Mouse (Mus musculus) thymus, postnatal 25 days (tissue): ENCODE results near the gene Atp5g3.
A peak's percentile ranks its signal among the peaks of the same experiment; 100 is the strongest.
"Not testable (repeated sequence)": the region's sequence is repeated elsewhere in the genome, so short reads cannot be mapped to it uniquely, and the experiment has no call there.

ENCODE experiments used
- DNase-seq: peaks from one replicate; pipeline ENCODE4 v3.0.0; 2022

The Atp5g3 gene

DNA sequence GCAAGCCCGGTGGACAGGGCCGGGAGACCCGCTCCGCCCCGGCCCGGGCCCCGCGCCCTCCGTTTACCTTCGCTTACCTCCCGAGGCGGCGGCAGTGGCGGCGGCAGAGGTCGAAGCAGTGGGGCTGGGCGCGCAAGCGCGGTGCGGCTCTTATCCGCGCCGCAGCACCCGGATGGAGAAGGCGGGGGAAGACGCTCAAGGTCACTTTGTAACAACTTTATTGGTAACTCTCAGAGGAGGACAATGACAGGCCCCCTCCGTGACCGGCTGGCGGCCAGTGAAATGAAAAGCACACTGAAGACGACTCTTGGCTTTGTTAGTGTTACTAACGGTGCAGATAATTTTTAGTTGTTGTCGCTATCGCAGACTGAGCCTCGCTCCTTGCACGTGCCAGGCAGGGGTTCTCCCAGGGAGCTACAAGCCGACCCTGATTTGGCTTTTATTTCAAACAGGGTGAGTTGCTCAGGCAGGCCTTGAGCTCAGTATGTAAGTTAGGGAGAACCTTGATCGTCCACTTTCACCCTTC is at the start of gene Atp5g3:
Atp5g3 (minus strand) TSS at position 152 of the 526 bp plus-strand sequence.
- DNase-seq = peak; percentile 93

DNA sequence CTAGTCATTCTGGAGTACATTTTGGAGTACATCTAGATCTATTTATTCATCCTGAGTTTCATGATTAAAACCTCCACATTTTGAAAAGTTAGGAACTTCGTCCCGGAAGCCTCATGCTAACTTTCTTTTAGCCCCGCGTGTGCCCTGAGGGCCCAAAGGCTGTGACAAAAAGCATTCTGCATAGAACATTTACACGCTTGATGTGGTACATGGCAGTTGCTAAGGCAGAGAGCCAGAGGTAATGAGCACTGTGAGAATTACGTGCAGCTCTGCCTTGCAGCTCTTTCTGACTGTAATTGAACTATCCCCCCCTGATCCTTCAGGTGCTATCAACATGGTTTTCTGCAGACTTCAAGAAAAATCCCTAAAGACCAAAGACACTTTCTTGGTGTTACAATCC is 47.2 kb upstream of the Atp5g3 start:
- DNase-seq = no peak

DNA sequence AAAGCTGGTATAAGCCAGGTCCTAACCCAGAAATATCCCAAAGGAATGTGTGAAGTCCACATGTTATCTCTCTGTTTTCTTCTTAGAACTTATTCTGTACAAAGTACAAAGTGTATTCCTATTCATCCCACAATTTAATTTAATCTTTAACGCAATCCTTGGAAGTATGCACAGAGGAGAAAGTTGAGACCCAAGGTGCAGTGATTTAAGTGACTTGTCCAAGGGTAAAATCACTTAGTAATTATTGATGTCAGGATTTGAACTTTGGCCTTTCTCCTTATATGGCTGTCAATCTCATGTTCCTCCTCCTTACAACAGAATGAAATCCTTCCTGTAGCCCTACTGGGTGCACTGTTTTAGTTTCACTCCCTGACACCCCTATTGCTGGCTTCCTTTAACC is 42.5 kb upstream of the Atp5g3 start:
- no peak for DNase-seq

DNA sequence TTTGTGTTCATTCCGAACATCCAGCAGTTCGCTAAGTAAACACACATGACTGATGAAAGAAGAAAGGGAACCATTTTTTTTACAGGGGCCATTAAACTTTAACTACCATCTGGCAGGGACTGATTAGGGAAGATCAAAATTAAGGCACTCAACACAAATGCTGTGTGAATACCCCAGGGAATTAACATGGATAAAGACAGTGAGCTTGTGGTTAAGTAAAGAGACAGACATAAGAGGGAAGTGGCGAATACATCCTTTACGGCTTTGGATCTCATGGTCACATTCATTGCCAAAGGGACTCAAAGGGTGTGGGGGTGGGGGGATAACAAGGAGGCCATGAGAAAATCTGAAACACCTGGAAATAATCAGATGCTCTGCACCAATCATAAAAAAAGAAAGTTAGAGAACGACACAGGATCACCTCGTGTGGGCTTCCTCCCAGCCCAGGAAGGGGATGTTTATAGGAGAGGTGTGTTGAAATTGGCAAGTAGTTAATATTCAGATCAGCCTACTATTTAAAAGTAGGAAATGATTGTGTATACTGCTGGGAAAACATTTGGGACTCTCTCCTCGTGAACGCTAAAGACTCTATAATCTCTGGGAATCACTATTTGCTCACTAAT is 41.6 kb upstream of the Atp5g3 start:
- DNase-seq = no peak

DNA sequence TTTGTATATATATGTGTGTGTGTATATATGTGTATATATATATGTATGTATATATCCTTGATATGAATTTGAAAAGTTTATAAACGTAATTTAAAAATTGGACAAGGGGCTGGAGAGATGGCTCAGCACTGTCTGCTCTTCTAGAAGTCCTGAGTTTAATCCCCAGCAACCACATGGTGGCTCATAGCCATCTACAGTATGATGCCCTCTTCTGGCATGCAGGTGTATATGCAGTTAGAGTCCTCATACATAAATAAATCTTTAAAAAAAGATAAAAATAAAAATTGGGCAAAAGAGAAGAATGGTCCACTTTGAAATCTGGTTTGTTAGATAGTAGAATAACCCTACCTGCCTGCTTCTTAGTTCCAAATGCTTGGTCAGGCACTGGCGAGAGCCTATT is 36.2 kb upstream of the Atp5g3 start:
- DNase-seq = no peak

DNA sequence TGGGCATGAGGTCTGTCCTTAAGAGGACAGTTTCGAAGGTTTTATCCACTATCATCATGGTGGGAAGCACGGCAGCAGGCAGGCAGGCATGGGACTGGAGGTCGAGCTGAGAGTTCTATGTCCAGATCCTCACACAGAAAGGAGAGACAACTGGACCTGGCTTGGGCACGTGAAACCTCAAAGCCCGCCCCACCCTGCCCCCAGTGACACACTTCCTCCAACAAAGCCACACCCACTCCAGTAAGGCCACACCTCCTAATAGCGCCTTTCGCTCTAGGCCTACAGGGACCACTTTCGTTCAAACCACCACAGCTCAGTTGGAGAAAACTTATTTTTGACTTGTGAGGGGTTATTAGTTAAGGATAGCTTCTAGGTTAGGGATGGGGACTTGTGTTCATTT is 32.6 kb upstream of the Atp5g3 start:
- no peak for DNase-seq

DNA sequence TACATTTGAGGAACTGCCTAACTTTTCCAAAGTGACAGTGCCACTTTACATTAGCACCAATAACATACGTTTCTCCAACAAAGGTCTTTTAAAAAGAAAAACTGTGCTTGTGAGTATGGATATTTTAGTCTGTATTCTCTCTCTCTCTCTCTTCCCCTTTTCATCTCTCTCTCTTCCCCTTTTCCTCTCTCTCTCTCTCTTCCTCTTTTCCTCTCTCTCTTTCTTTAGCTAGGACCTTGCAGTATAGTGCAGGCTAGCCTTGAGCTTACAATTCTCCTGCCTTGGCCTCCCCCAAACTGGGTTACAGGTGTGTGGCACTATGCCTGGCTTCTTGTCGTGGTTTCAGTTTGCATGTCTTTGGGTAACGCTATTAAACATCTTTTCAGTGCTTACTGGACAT is 31.7 kb upstream of the Atp5g3 start:
- no peak for DNase-seq

DNA sequence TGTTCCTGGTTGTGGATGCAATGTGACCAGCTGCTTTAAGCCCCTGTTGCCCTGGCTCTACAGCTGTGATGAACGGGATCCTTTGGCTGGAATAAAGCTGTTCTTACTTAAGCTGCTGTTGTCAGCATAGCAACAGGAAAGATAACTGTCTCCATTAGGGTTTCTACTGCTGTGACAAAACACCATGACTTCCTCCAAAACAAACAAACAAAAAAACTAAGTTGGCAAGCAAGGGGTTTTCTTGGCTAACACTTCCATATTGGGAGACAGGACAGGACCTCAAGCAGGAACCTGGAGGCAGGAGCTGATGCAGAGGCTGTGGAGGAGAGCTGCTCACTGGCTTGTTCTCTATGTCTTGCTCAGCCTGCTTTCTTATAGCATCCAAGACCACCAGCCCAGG is 30.2 kb upstream of the Atp5g3 start:
- no peak for DNase-seq

DNA sequence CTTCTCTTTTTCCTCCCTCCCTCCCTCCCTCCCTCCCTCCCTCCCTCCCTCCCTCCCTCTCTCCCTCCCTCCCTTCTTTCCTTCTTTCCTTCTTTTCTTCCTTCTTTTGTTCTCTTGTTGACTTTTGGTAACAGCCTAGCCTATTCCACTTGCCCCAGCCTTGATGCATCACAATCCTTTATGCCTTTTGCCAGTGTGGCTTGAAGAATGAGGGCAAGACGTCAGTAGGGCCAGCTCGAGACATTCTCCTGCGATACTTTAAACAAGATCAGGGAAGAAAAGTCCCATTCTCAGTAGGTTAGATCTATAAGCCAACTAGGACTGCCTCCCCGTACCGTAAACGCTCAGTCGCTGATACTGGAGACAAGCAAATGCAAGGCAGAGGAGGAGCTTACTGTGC is 29.3 kb upstream of the Atp5g3 start:
- no peak for DNase-seq

DNA sequence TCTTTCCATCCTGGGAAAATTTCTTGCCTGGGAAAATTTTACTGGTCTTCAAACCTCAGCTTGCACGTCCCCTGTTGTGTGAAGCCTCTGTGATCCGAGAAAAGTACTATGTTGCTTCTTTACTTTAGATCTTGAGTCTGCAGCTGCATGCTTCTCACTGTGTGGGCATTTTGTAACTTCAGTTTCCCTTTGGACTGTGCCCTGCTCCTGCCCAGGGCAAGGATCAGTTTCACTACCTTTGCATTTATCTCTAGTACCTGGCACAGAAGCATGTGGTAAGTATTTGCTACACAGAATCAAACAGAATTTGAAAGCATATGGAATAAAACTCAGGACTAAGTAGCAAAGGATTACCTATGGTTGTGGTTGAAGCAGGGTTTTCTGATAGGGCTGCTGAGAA is 27.8 kb upstream of the Atp5g3 start:
- DNase-seq = no peak

DNA sequence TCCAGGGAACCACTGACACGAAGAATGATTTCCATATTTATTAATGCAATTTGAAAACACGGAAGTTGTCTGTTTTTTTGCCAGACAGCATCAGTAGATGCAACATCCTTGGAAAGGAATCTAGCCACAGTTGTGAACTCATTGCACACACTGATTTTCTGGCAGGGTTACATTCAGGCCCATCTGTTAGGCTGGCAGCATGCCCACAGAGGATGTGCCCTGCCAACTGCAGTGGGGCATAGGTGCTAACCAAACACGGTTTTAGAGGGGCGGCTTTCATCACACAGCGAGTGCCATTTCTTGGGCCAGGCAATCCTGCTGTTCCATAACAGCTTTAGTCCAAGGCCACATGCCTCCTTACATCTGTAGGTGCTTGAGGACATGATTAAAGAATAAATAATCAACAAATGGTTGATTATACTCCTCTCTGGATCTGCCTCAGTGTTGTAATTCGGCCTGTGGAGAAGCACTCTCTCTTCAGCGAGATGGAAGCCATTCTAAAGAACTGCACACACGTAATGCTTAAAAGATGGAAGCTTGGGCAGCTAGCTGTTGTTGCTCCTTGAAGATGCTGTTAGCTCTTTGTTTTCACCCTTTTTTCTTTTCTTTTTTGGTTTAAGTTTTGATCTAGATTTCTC is 21.7 kb upstream of the Atp5g3 start:
- no peak for DNase-seq

DNA sequence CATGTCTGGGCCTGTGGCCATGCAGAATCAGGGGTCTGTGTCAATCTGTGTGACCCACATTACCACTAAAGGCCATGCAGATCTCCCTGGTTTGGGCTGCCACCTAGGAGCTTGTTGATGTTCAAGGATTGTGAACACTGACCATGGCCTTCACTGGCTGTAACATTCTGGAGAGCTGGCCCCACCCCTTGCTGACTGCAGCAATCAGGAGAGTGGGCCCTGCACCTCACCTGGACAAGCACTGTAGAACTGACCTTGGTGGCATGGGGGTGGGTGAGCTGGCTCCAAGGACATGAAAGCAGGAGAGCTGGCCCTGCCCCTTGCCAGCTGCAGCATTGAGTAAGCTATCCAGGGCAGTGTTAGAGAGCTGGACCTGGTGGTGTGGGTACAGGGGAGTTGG is 16.6 kb upstream of the Atp5g3 start:
- DNase-seq = no peak

DNA sequence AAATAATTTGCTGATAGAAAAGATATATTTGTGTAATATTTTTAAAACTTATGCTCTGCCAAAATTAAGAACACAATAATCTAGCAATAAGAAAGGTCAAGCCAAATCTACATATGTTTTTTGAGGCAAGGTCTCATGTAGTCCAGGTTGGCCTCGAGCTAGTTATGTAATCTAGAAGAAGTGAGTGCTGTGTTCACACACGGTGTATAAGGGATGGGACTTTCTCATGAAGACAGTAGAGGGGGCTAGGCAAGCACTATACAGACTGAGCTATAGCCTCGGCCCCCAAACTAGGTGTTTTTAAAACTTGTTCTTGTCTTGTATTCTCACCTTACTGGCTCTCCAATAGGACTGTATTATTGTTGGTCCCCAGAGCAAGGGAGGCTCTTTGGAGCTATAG is 14.4 kb upstream of the Atp5g3 start:
- no peak for DNase-seq

DNA sequence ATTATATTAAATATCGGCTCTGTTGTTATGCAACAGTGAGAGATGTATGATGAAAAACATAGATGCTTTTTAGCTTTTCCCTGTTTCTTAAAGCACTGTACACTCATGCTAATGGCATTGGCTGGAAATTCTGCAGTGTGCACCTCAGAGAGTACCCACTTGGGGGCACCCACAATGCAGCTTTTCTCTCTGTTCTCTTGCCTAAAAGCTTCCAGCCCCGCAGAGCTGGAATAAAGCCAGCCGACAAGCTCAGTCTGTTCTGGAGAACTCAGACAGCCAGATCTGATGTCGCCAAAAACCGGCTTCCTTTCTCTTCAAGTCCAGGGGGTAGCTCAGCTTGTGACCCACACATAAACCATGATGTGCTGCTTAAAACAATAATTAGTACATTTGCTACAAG is 14.0 kb upstream of the Atp5g3 start:
- DNase-seq = peak; percentile 8

DNA sequence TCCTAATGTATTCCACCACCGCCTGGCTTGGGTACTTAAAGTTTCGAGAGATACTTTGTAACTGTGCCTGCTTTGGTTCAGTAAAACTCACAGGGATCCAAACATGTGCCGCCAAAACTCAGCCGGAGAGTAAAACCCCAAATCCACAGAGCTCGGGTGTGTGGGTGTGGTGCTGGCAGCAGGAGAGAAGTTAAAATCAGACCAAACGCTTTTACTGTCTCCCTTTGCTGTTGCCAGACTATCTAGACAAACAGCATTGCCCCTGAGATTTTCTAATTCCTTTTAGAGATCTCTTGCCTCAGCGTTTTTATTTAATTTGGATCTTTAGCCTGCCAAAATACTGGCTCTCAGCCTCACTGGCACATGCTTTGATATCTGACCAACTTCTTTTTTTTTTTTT is 8.5 kb upstream of the Atp5g3 start:
- DNase-seq = no peak

DNA sequence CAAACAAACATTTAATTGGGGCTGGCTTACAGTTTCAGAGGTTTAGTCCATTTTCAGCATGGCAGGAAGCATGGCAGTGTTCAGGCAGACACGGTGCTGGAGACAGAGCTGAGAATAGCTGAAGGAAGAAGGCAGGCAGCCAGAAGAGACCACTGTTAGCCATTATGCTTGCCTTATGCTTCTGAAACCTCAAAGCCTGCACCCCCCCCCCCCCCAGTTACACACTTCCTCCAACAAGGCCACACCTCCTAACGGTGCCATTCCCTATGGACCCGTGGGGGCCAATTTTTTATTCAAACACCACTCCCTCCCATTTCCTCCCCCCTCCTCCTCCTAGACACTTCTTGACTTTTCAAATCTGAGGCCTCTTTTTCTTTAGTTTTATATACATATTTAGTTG is 1.1 kb upstream of the Atp5g3 start:
- no peak for DNase-seq

DNA sequence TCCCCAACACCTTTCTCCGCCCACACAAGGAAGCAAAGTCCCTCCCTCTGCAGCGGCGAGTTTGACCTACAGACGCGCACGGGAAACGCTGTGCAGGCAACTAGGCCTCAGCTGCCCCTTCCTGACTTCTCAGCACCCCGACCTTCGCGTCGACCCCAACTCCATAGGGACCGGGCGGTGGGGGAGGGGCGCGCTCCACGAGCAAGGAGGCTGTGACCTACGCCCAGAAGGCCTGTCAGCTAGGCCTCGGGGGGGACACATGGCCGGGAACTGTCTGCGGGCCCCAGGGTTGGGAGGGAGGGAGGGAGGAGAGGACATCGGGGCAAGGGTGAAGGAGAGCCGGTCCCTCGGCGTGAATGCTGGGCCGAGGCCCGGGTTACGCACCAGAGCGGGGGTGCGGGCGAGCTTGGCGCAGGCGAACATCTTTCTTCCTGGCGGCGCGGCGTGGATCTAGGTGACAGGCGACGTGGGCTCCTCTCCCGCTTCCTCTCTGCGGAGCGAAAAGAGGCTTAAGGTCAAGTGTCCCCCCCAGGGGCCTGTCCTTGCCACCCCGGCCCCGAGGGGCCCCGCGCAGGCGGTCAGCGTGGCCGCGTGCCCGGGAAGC is 453 bp downstream of the Atp5g3 start:
- DNase-seq = peak; percentile 56

DNA sequence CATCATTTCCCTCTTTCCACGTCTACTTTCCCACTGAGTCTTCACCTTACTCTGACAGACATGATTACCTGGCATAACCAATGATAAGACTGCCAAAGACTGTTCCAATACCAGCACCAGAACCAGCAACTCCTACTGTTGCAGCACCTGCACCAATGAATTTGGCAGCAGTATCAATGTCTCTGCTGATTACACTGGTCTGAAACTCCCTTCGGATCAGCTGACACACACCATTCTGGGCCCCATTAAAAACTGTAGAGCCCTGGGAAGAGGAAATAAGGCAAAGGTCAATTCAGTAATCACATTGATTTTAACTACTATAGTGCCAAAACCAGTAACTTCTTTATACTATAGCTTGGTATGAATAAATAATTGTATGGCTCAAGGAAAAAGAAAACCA is 2.0 kb downstream of the Atp5g3 start:
- no peak for DNase-seq

DNA sequence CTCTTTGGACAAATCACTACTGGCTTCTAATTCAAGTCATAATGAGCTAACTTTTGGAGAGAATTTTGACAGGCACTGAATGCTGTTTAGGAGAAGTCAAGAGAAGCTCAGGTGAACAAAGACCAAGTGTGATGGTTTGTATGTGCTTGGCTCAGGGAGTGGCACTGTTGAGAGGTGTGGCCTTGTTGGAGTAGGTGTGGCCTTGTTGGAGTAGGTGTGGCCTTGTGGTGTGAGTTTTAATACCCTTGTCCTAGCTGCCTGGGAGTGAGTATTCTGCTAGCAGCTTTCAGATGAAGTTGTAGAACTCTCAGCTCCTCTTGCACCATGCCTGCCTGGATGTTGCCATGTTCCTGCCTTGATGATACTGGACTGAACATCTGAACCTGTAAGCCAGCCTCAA is 6.4 kb downstream of the Atp5g3 start:
- not testable (repeated sequence) for DNase-seq

DNA sequence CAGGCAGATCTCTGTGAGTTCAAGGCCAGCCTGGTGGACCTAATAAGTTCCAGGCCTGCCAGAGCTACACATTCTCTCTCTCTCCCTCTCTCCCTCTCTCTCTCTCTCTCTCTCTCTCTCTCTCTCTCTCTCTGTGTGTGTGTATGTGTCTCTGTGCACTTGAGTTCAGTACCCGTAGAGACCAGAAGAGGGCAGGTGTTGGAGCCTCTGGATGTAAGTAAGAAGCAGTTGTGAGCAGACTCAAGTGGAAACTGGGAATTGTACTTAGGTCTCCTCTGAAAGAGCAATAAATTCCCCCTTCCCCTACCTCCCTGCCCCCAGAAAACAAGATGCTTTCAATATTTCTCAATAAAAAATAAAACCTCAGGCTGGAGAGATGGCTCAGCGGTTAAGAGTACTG is 7.6 kb downstream of the Atp5g3 start:
- no peak for DNase-seq

DNA sequence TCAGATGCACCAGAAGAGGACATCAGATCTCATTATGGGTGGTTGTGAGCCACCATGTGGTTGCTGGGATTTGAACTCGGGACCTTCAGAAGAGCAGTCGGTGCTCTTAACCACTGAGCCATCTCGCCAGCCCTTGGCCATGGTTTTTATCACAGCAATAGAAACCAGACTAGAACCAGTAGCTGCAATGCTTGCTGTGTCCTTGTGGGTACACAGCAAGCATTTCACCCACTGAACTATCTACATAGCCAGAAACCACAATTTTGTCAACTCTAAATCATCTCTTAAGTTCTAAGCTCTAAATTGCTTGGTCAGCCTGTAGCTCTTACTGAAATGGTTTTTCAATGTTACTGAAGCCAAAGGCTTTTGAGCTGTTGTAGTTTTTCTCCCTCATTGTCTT is 8.8 kb downstream of the Atp5g3 start:
- DNase-seq = not testable (repeated sequence)

DNA sequence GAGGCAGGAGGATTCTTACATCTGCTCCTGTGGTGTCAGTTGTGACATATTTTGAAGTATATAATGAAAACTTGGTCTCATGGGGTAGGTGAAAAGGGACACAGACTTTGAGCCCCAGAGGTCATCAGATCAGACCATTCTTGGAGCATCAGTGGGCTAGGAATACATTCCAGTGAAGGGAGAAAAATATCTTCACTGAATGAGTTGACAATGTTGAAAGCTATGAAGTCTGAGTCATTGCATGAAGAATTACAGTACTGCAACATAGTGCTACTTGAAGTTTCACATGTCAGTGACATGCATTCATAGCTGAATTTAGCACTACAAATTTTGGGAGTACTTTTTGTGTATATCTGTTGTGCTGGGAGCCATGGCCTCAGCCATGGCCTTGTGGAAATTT is 10.0 kb downstream of the Atp5g3 start:
- DNase-seq = no peak

DNA sequence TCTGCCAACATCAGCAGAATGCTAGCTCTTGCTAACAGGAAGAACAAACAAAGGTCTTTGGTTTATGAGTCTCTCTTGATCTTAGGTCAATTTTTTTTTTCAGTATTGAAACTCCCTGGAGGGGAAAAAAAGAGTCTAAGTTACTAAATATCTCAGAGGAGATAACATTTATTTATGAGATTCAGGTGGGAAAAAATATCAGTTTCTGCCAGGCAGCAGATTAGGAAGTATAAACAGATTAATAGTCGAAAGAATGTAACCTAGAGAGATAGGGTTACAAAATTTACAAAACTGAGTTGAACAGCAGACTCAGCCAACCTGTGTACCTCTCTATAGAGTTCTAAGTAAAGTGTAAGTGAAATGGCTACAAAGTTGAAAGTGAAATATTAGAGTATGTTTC is 10.8 kb downstream of the Atp5g3 start:
- DNase-seq = no peak

DNA sequence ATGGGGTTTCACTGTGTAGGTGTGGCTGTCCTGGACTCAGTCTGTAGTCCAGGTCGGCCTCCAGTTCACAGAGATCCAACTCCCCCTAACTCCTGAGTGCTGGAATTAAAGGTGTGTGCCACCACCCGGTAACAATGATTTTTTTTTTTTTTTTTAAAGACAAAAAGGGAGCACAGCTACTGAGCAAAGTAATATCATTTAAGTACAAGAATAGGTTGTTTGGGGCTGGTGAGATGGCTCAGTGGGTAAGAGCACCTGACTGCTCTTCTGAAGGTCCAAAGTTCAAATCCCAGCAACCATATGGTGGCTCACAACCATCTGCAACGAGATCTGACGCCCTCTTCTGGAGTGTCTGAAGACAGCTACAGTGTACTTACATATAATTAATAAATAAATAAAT is 14.2 kb downstream of the Atp5g3 start:
- DNase-seq = not testable (repeated sequence)
